Mouse (Mus musculus) bone marrow macrophage, adult 2 months (primary cell): Measurements from ENCODE around the gene Cib4.

Experiments
- CTCF ChIP-seq: IDR thresholded peaks from 2 replicates; pipeline ENCODE4 v1.5.1; 2012; ENCODE audit warnings: low read depth, mild to moderate bottlenecking, low read length, moderate library complexity
- POLR2A ChIP-seq: IDR thresholded peaks from 2 replicates; pipeline ENCODE4 v1.6.1; 2012; ENCODE audit warnings: mild to moderate bottlenecking, low read depth, low read length, borderline replicate concordance

GRCm38 (mm10) chr5:30495288-30495687 is 50.3 kb downstream of the Cib4 start:
- TF ChIP-seq POLR2A (no peak), CTCF (no peak)
